Mouse (Mus musculus) ES-Bruce4 (cell line): ENCODE data around the gene Etnk1.

ENCODE experiments used
- CTCF ChIP-seq: IDR thresholded peaks from one replicate; pipeline ENCODE4 v1.8.1; 2011; ENCODE audit warnings: low read depth, low read length
- EP300 ChIP-seq: IDR thresholded peaks from 2 replicates; pipeline ENCODE4 v1.6.1; 2011; ENCODE audit warnings: low read depth, low read length; ENCODE audit not compliant: insufficient read depth
- POLR2A ChIP-seq: IDR thresholded peaks from one replicate; pipeline ENCODE4 v1.8.1; 2011; ENCODE audit warnings: low read length; ENCODE audit not compliant: insufficient read depth

- no peak for TF ChIP-seq CTCF
- no peak for TF ChIP-seq EP300
- no peak for TF ChIP-seq POLR2A
These were observed 14.6 kb upstream of the Etnk1 start for GRCm38 (mm10) chr6:143152321-143152827.
